Comparison of ENCODE assay signal across 18 mouse cellular contexts in the genomic region with DNA sequence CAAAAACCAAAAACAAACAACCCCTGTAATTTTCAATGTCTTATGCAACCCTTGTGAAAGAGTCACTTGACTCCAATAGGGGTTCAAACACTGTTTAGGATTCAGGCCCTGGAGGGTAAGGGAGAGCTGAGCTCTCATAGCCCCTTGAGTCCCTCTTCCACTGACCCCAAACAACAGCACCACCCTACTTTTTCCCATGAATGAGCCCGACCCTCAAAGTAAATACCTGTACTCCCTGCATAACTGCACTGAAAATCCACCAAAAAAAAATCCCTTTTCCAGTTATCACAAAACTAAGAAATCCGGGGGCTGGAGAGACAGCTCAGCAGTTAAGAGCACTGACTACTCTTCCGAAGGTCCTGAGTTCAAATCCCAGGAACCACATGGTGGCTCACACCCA. TPM values are rescaled to one million over a fixed set of nuclear protein-coding genes. Genes with fewer than 3 reads are reported as not detected.
"Had no signal": no experiment of that assay in that cellular context is flagged by ENCODE, and none has a peak within 500 bp of the region (broad histone marks: within the 10 kb centered on the region; RNA-seq: fewer than 3 reads in every experiment).

No protein-coding gene starts in this region.

- H3K27ac ChIP-seq: liver, embryonic 15.5 days; midbrain, embryonic 10.5 days; midbrain, embryonic 12.5 days; neural tube, embryonic 12.5 days had no signal

- ATAC-seq: midbrain, embryonic 16.5 days had no signal

- H3K4me3 ChIP-seq: liver, embryonic 15.5 days; midbrain, embryonic 10.5 days; midbrain, embryonic 12.5 days; myocyte; neural tube, embryonic 12.5 days had no signal

- H3K9me3 ChIP-seq: liver, embryonic 15.5 days; midbrain, embryonic 10.5 days; midbrain, embryonic 12.5 days; neural tube, embryonic 12.5 days had no signal

- H3K9ac ChIP-seq: liver, embryonic 15.5 days; lung, embryonic 14.5 days; midbrain, embryonic 12.5 days; neural tube, embryonic 12.5 days had no signal

- H3K4me2 ChIP-seq: liver, embryonic 15.5 days; lung, embryonic 14.5 days; midbrain, embryonic 12.5 days; neural tube, embryonic 12.5 days had no signal

- DNase-seq: lung, adult 18-20 months; lung, postnatal 10 days; lung, postnatal 4 days; right cerebral cortex, postnatal 14 days; thymus, adult 2 months; thymus, postnatal 25 days had no signal

RNA-seq across cellular contexts. Expression of a gene that starts 3.2 kb away (rescaled TPM):
- polyA plus RNA-seq: midbrain, embryonic 12.5 days; neural tube, embryonic 12.5 days had no signal

RNA-seq across cellular contexts. Expression of a gene that starts 13.8 kb away (rescaled TPM):
- polyA plus RNA-seq: liver, embryonic 15.5 days; lung, embryonic 14.5 days; lung, embryonic 16.5 days; midbrain, embryonic 12.5 days; midbrain, embryonic 16.5 days; myocyte; neural tube, embryonic 12.5 days; neural tube, embryonic 14.5 days; spleen, adult 2 months; stomach, embryonic 14.5 days; testis, adult 2 months; thymus, adult 2 months had no signal
